Mouse (Mus musculus) intestine, embryonic 15.5 days (tissue): ENCODE measurements around the gene Daam1. TPM values are rescaled to one million over a fixed set of nuclear protein-coding genes. Genes with fewer than 3 reads are reported as not detected.

ENCODE experiments used
- ATAC-seq: fragments of 200-750 bp; cut with Nextera tagmentation; 2 replicates; pipeline ENCODE4 v1.8.0; 2017; ENCODE audit warnings: moderate TSS enrichment, moderate library complexity
- H3K27ac ChIP-seq: fragments of 300-500 bp; sonication (generic); 2 replicates; pipeline ENCODE4 v1.5.1; 2015; ENCODE audit warnings: mild to moderate bottlenecking, inconsistent platforms
- H3K27me3 ChIP-seq: fragments of 300-500 bp; sonication (generic); replicated peaks from 2 replicates; pipeline ENCODE4 v1.6.1; 2015; ENCODE audit warnings: inconsistent platforms
- H3K36me3 ChIP-seq: fragments of 300-500 bp; sonication (generic); 2 replicates; pipeline ENCODE4 v1.6.1; 2015; ENCODE audit warnings: inconsistent platforms
- H3K4me1 ChIP-seq: fragments of 300-500 bp; sonication (generic); replicated peaks from 2 replicates; pipeline ENCODE4 v1.6.1; 2015; ENCODE audit warnings: inconsistent platforms
- H3K4me2 ChIP-seq: fragments of 300-500 bp; sonication (generic); replicated peaks from 2 replicates; pipeline ENCODE4 v1.6.1; 2015; ENCODE audit warnings: mild to moderate bottlenecking, inconsistent platforms
- H3K4me3 ChIP-seq: fragments of 300-500 bp; sonication (generic); replicated peaks from 2 replicates; pipeline ENCODE4 v1.5.1; 2015; ENCODE audit warnings: inconsistent platforms
- H3K9ac ChIP-seq: fragments of 300-500 bp; sonication (generic); 2 replicates; pipeline ENCODE4 v1.6.1; 2015; ENCODE audit warnings: inconsistent platforms
- H3K9me3 ChIP-seq: fragments of 300-500 bp; sonication (generic); 2 replicates; pipeline ENCODE4 v1.6.1; 2016; ENCODE audit warnings: inconsistent platforms
- WGBS: fragments of 180-500 bp; shearing (Covaris S2); methylation state at CpG from one replicate; pipeline ENCODE4 v1.1.7; 2015; 5-methylcytosine and 5-hydroxymethylcytosine counted together
- polyA plus RNA-seq: library from polyadenylated mRNA; unstranded; fragments of >200 nt; fragmentation: Nextera tagmentation; extraction: Ambion mirVana; gene quantifications from 2 replicates; pipeline ENCODE4 v1.2.1, GENCODE M21; 2015

Daam1 gene
- polyA plus RNA-seq, 1 experiment from 2014 or later, result 9.1 TPM

DNA sequence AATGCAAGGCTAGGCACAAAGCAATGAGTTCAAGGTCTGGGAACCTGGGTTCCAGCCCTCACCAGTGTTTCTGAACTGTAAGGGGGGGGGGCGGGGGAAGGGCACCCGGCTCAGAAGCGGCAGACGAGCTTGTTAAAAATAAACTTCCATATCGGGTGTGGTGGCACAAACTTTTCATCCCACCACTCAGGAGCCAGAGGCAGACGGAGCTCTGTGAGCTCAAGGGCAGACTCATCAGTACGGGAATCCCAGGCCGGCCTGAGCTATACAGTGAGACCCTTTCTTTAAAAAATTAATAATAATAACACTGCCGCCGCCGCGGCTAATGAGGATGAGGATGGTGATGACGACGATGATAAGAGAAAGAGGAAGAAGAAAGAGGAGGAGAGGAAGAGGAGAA is 18.3 kb upstream of the Daam1 start:
- H3K27me3 ChIP-seq, result no peaks in the 10 kb centered on the region
- 70% methylated on average over 14 of the region's 14 CpGs for WGBS
- no peak for ATAC-seq

DNA sequence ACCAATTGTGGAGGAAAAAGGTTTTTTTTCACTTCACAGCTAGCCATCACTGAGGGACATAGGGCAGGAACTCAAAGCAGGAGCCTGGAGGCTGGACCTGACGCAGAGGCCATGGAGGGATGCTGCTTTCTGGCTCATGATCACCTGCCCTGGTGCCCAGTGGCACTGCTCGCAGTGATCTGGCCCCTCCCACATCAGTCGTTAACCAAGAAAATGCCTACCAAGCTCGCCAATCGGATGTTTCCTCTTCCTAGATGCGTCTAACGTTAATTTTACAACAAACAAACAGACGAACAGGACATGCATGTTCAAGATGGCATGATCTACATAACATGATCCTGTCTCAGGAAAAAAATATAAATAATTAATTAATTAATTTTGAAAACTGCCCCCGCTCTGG is 17.6 kb upstream of the Daam1 start:
- Histone ChIP-seq H3K4me3 (no peak overlapping the region), H3K4me2 (no peak overlapping the region), H3K9me3 (no peaks in the 10 kb centered on the region), H3K27me3 (no peaks in the 10 kb centered on the region), H3K36me3 (no peaks in the 10 kb centered on the region), H3K4me1 (peaks cover 6% of the 10 kb centered on the region), H3K9ac (no peak overlapping the region), H3K27ac (no peak overlapping the region)
- WGBS, result 86% methylated on average over 9 of the region's 9 CpGs
- ATAC-seq, result no peak

More for the DNA sequence above, 18.3 kb upstream of the Daam1 start:
- Histone ChIP-seq H3K36me3 (no peaks in the 10 kb centered on the region), H3K9ac (no peak overlapping the region), H3K4me1 (peaks cover 10% of the 10 kb centered on the region), H3K4me3 (no peak overlapping the region), H3K27ac (no peak overlapping the region), H3K9me3 (no peaks in the 10 kb centered on the region), H3K4me2 (no peak overlapping the region)

DNA sequence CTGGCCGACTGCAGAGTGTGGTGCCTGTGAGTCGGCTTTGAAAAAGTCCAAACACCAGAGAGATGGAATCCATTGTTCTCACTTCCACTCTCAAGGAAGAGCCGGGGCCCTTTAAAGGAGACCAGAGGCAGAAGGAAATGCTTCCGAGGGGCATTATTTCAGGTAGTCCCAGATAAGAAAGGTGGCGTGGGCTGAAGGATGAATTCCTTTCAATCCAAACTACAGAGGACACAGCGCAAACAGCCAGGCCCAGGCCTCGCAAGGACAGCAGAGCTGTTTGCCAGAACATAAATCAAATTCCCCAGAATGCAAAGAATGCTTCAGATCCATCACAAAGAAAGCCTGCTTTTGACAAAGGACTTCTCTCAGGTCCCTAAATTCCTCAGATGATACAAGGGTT is 17.1 kb upstream of the Daam1 start:
- Histone ChIP-seq H3K4me3 (no peak overlapping the region), H3K27me3 (no peaks in the 10 kb centered on the region), H3K27ac (no peak overlapping the region), H3K9me3 (no peaks in the 10 kb centered on the region), H3K9ac (no peak overlapping the region), H3K4me1 (peaks cover 1% of the 10 kb centered on the region; the same call in 1 of the 2 replicates), H3K4me2 (no peak overlapping the region), H3K36me3 (no peaks in the 10 kb centered on the region)
- ATAC-seq, result no peak
- 39% methylated on average over 7 of the region's 7 CpGs for WGBS

DNA sequence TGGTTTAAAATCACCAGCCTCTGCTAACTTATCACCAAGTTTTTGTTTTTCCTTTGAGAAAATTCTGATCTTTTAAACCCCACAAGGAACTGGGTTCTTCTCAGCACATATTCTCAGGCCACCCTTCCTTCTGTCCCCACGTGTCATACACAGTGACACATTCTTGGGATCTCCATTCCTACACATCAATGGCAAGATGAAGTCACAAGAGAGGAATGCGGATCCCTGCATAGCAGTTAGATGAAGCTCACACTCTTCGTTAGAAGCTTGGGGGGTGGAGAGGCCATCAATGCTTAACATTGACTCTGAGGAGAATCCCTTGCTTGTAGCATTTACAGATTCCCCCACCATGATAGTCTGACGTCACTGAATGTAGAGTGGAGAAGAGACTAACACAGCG is 10.8 kb upstream of the Daam1 start:
- no peak for ATAC-seq
- Histone ChIP-seq H3K36me3 (no peaks in the 10 kb centered on the region), H3K4me2 (no peak overlapping the region), H3K9me3 (no peaks in the 10 kb centered on the region), H3K4me3 (no peak overlapping the region), H3K27me3 (no peaks in the 10 kb centered on the region), H3K4me1 (no peaks in the 10 kb centered on the region), H3K9ac (no peak overlapping the region), H3K27ac (no peak overlapping the region)
- 68% methylated on average over 5 of the region's 5 CpGs for WGBS

DNA sequence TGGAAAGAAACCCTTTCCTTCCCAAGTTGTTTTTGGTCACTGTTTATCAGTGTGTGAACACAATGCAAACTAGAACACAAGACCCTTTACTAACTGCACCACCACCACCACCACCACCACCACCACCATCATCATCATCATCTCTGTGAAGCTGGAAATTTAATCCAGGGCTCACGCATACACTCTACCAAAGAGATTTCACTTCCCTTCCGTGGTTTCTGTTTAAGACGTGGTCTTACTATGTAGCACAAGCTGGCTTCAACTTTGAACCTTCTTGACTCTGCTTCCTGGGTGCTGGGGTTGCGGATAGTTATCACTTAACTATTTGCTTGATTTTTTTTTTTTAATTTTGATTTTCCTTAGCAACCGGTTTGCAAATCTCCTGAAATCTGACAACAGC is 9.6 kb upstream of the Daam1 start:
- Histone ChIP-seq H3K27me3 (no peaks in the 10 kb centered on the region), H3K36me3 (no peaks in the 10 kb centered on the region), H3K9ac (no peak overlapping the region), H3K27ac (no peak overlapping the region), H3K4me3 (no peak overlapping the region), H3K9me3 (no peaks in the 10 kb centered on the region), H3K4me1 (no peaks in the 10 kb centered on the region), H3K4me2 (no peak overlapping the region)
- no peak for ATAC-seq
- 88% methylated on average over 5 of the region's 5 CpGs for WGBS

DNA sequence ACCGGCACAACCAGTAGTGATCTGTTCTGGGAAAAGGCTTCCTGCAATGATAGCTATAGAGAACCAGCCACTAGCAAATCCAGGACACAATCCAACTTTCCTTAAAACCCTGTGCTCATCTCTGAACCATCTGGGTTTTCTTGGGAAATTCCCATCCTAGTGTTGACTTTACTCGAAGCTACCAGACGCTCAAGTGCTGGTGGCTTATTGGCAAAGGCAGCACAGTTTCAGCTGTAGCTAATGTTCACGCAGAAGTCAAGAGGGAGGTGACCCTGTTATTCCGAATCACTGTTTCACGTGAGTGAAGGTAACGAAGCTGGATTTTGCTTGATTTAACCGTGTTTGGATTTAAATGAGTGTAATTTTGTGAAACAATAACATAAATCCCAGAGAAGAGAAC is 9.1 kb upstream of the Daam1 start:
- 68% methylated on average over 8 of the region's 8 CpGs for WGBS
- no peak for ATAC-seq
- Histone ChIP-seq H3K4me3 (no peak overlapping the region), H3K9me3 (no peaks in the 10 kb centered on the region), H3K9ac (no peak overlapping the region), H3K27ac (no peak overlapping the region), H3K36me3 (no peaks in the 10 kb centered on the region), H3K4me1 (no peaks in the 10 kb centered on the region), H3K4me2 (no peak overlapping the region), H3K27me3 (no peaks in the 10 kb centered on the region)

DNA sequence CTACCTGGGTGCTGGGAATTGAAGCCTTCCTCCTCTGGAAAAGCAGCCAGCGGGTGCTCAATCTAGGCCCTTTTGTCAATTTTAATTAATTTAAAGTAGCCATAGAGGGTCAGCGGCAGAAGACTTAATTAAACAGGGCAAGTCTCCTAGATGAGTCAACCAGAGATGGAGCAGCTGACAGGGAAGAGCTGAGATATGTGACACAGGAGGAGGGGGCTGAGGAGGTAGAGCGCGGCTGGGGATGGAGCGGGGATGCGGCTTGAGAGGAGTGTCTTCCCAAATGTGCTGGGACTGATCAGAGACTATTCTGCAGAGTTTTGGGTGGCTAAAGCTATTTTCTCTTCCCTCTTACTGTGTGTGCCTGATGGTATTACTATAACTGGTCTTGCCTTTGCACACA is 6.0 kb upstream of the Daam1 start:
- Histone ChIP-seq H3K4me3 (no peak overlapping the region), H3K27me3 (no peaks in the 10 kb centered on the region), H3K27ac (no peak overlapping the region), H3K9me3 (no peaks in the 10 kb centered on the region), H3K36me3 (no peaks in the 10 kb centered on the region), H3K4me1 (no peaks in the 10 kb centered on the region), H3K4me2 (no peak overlapping the region), H3K9ac (no peak overlapping the region)
- WGBS, result 82% methylated on average over 6 of the region's 6 CpGs
- no peak for ATAC-seq

DNA sequence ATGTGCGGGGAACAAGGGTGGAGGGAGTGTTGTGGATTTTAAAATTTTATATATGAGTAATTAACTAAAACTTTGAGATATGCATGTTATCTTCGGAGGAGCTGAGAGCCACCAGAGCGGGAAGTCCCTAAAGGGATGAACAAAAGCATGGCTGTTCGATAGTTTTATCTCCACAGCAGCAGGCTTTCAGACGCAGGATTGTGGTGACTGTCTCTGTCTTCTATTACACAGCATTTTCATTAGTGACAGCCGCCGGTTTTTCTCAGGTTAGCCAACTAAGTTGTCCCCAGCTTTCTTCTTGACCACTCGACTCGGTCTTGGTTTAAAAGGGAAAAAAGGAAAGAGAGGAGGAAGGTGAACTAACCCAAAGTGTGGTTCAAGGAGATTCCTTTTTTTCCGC is 739 bp upstream of the Daam1 start:
- H3K4me3 ChIP-seq, result peak overlapping the region; percentile 87

DNA sequence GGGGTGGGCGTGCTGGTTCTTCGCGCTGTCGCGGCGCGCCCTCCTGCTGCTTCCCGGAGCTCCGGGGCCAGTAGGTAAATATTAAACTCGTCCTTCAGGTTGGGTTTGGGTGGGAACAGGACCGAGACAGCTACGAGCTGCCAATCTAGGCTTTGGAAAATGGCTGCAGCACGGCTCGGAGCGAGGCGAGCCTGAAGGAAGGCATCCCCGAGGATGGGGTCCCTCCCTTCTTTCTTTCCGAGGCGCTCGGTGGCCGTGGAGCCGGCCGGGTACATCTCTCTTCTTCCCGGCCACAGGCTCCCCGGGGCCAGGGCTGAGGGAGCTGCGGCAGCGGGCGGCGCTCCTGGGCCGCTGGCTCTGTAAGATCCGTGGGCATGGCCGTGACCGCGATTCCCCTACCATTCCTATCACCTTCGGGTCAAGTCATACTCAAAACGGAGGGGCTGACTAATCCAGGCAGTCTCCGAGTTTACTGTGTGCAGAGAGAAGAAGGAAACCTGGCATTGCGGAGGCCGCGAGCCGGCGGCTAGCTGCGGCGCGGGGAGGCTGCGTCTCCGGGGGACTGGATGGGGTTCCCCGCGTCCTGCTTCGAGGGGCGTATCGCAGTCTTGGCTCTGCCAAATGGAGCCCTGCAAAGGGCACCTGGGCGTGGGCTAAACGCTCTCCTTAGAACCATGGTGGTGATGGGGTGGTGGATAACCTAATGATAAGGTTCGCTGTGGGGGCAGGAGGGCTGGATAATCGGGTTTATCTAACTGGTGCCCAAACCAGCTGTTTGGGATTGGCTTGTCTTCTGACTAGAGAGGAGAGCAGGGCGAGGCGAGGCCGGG is 595 bp downstream of the Daam1 start:
- Histone ChIP-seq H3K4me1 (peaks cover 16% of the 10 kb centered on the region), H3K27ac (peak overlapping the region; percentile 94), H3K4me3 (peak overlapping the region; percentile 87), H3K36me3 (no peaks in the 10 kb centered on the region), H3K9ac (peak overlapping the region; percentile 82), H3K9me3 (no peaks in the 10 kb centered on the region), H3K4me2 (peak overlapping the region; percentile 92), H3K27me3 (no peaks in the 10 kb centered on the region)
- WGBS, result under 1% methylated on average over 59 of the region's 59 CpGs
- peak; percentile 76 for ATAC-seq

More for the DNA sequence above, 739 bp upstream of the Daam1 start:
- ATAC-seq, result no peak
- 13% methylated on average over 10 of the region's 10 CpGs for WGBS
- Histone ChIP-seq H3K4me1 (peaks cover 10% of the 10 kb centered on the region; the same call in 1 of the 2 replicates), H3K4me2 (peak overlapping the region; percentile 66), H3K27ac (no peak overlapping the region), H3K36me3 (no peaks in the 10 kb centered on the region), H3K9me3 (no peaks in the 10 kb centered on the region), H3K27me3 (no peaks in the 10 kb centered on the region), H3K9ac (peak overlapping the region; percentile 76)

DNA sequence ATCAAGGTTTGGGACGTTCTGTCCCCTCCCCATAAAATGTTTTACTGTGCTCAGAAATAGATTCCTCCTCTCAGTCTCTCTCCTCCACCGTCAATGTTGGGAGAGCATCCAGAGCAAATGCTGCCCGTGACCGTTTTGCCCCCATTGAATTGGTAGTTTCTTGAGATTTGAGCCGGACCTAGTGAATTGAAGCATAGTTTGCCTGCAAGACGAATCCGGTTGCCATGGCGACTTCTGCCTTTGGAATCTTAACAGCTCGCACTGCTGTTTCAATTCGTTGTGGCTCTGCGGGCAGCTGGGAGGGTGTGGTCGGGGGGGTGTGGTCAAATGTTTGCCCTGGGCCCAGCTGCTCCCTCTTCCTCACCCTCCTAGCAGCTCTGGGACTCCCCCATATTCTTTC is 1.3 kb downstream of the Daam1 start:
- peak overlapping the region; percentile 82 for H3K9ac ChIP-seq
- H3K4me1 ChIP-seq, result peaks cover 21% of the 10 kb centered on the region
- H3K4me2 ChIP-seq, result peak overlapping the region; percentile 92
- WGBS, result under 1% methylated on average over 12 of the region's 12 CpGs
- no peak overlapping the region for H3K27ac ChIP-seq
- H3K36me3 ChIP-seq, result no peaks in the 10 kb centered on the region
- peak overlapping the region; percentile 87 for H3K4me3 ChIP-seq
- no peaks in the 10 kb centered on the region for H3K27me3 ChIP-seq
- H3K9me3 ChIP-seq, result no peaks in the 10 kb centered on the region
- ATAC-seq, result no peak

DNA sequence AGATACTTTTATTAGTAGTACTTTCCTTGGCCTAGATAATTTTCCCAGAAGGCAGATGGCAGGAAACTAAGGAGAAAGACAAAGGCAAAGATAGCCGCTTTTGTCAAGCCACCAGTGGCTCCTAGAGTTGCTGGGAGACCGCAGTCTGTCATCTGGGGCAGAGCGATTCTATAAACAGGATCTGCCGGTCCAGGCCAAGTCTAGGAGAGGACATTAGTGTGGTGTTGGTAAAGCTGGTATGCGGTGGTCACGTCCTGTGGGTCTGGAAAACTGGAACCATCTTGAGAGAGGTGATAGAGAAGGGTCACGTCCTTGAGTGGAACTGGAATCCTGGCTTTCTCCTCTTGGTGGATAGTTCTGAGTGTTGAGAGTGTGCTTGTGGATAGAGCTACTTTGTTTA is 3.2 kb downstream of the Daam1 start:
- no peak for ATAC-seq
- Histone ChIP-seq H3K4me1 (peaks cover 32% of the 10 kb centered on the region), H3K4me2 (no peak overlapping the region), H3K4me3 (no peak overlapping the region), H3K27me3 (no peaks in the 10 kb centered on the region), H3K36me3 (no peaks in the 10 kb centered on the region), H3K9ac (no peak overlapping the region), H3K27ac (no peak overlapping the region), H3K9me3 (no peaks in the 10 kb centered on the region)
- WGBS, result 44% methylated on average over 7 of the region's 7 CpGs

DNA sequence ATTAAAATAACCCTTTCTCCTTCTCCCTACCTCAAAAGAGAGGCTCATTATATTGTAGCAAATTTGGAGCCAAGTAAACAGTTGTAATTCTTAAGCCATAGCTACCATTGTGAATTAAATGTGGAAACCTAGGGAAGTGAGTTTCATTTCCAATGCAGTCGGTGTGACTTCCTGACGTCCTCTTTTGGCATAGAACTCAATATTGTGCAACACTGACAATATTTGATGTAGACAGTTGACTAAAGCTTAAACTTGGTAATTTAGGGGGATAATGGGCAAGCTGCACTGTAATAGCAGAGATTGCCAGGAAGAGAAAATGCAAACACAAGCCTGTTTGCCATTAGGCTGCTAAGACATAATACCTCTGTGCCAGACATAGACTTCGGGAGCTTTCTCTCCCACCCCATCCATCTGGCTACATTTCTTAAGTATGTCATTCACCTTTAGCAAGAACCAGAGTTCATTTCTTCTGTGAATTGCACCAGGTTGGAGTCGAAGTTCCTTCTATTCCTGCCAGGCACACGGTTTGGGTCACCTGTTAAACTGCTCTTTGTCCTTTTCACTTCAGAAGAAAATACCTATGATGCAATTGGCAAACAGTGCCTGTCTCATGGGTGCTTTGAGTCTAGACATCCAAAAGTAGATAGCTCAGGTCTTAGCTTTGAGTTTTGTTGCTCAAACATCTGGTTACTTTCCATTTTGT is 5.2 kb downstream of the Daam1 start:
- no peak overlapping the region for H3K9ac ChIP-seq
- no peak overlapping the region for H3K4me3 ChIP-seq
- H3K9me3 ChIP-seq, result no peaks in the 10 kb centered on the region
- 0 out of 2 replicates have a peak, but pooled peaks have one; percentile 27 for ATAC-seq
- no peak overlapping the region for H3K4me2 ChIP-seq
- H3K27ac ChIP-seq, result no peak overlapping the region
- peaks cover 42% of the 10 kb centered on the region for H3K4me1 ChIP-seq
- no peaks in the 10 kb centered on the region for H3K36me3 ChIP-seq
- 49% methylated on average over 5 of the region's 5 CpGs for WGBS
- no peaks in the 10 kb centered on the region for H3K27me3 ChIP-seq
